Mouse (Mus musculus) kidney, postnatal 36 days (tissue): Measurements from ENCODE around the gene Ttc14.

Experiments used
- DNase-seq, 2 experiments: peaks; one replicate each; pipeline ENCODE4 v3.0.0; 2021 to 2022; ENCODE audit warnings: mixed read lengths in 2 of 2

Gene Ttc14

DNA sequence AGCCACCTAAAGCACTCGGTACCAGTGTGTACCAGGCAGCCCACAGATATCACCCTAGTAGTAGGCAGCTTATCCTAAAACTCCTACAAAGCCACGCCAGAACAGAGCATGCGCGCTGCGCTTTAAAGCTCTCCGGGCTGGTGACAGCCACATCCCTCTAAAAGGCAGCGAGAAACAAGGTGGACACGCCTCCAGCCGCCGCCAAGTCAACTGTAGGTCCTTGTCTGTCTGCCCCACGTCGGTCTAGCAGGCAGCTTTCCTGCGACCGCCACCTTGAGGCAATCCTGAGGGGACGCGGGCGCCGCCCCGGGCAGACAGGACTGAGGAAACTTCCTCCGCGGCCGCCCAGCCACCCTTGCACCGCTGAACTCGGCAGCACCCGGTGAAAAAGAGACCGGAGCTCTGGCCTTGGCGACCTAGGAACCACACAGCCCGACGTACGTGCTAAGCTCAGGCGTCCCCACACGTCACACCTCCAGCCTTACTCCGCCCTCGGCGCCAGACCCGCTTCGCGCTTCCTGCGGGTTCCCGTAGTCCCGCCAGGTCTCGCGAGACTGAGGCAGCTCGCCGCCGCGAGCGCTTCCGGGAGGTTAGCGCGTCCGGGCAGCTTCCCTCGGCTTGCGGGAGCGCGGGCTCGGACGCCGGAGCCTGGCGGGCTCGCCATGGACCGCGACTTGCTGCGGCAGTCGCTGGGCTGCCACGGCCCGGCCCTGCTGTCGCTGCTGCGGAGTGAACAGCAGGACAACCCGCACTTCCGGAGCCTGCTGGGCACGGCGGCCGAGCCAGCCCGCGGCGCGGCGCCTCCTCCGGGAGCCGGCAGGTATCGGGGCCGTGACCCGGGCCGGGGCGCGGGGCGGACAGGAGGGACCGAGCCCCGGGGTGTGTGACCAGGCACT is at the start of gene Ttc14:
Gene Ttc14, plus strand, starts transcription at position 216 of the 896 bp plus-strand sequence.
- DNase-seq = peak; percentile 97 to 99

DNA sequence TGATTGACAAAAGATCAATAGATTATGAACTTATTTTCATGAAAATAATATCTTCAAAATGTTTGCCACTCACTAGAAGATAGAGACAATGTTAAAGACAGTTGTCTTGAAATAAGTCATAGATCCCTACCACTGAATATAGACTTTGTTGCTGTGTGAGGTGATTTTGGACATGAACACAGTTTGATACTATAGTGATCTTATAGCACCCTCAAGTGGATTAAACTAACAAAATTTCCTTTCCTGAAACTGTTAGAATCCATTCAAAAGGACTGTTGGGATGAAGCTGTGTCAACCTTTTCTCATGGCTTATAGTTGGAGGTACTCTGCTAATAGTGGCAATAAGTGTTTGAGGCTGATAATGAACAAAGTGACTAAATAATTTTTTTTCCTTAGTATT is 8.7 kb upstream of the Ttc14 start:
- DNase-seq = no peak

DNA sequence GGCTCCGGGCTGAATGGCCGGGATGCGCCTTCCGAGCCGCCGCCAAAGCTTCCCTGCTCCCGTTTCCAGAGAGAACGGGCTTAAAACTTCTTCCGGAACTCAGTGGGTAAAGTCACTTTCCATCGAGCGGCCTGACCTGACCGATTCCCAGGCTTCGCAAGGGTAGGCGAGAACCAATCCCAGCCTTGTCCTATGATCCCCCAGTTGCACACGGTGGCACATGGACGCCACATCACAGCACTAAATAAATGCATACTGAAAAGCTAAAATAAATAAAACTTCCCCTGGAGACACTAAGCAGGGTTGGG is 835 bp downstream of the Ttc14 start:
- DNase-seq = no peak

DNA sequence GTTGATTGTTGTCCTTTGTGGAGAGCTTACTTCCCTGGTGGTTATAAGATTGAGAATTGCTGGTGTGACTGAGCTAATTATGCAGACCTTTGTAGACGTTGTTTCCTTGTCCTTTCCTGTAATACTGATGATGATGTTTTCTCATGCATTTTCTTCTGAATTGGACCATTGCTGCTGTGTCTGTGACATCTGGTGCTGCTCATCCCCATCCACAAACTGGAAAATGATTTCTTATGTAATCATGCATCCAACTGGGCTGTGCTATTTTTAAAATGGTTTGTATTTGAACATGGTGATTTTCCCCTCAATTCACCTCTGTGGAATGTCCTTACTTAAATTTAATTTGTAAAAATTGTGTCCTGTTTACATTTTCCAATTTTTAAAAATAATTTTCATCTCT is 7.5 kb downstream of the Ttc14 start:
- DNase-seq = no peak

GRCm38 (mm10) chr3:33824135-33824946 is 24.7 kb downstream of the Ttc14 start:
- peak; percentile 58 to 60 for DNase-seq

DNA sequence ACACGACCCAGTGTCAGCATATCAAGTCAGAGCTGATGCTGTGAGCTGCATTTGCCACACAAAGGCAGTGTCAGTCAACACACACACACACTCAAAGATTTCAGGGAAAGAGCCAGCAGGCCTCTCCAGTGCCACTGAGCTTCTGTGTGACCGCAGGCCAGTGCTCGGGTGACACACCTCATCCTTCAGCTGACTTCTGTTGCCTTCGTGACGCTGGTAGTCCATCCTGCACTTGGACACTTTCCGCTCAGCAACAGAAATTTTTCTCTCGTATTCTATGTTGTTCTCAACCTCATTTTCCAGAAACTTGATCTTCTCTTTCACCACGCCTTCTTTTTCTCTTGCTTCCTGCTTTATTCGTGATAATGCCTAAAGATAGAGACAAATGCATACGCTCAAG is 32.7 kb downstream of the Ttc14 start:
- DNase-seq = no peak

DNA sequence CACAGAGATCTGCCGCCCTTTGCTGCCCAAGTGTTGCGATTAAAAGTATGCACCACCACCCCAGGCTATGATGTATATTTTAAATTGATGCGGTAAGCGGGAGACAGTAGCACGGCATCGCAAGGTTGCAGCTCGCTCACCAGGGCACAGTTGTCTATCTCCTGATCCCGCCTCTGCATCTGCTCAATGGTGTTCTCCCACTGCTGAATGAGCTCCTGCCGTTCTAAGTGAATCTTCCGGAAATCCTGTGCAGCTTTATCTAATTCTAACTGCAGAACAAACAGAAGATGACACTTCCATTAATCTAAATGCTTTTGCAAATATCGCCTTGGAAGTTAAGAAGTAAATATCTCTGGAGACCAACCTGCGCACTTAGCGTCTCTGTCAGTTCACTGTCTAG is 36.9 kb downstream of the Ttc14 start:
- DNase-seq = no peak

GRCm38 (mm10) chr3:33838877-33839276 is 39.2 kb downstream of the Ttc14 start:
- DNase-seq = peak in 1 of 2 experiments; percentile 2

DNA sequence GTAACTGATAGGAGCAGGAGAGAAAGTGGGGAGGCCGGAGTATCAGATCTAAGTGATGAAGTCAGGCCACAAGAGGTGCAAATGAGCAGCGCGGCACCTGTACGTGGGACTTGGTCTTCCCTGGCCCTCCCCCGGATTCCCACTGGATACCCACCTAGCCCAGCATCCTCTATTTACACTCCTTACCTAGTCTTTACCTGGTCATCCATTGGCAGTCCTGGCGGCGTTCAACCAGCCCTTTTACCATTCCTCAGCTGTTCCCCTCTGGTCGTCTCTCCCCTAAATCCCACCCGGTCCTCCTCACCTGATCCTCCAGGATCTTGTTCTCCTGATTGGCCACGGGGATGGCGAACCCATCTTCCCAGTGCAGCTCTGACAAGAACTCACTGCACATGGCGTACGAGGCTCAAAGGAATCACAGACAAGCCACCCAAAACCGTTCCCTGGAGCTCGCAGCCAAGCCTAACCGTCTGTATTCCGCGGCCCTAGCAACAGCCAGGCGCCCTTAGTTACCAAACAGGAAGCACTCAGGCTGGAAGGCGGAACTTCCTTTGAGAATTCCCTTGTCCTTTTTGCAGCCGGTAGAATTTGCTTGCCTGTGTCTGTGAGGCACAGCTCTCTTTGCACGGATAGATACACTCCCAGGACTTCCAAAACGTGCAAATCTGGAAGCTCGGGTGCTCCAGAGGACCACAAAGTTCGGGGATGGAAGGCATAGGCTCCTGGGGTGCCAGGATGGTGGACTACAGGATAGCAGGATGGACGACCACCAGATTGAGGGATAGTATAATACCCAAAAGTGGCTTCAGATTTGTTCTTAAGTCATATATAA is 44.4 kb downstream of the Ttc14 start, which contains the start of gene Ccdc39:
Gene Ccdc39, minus strand, starts transcription at position 510 of the 832 bp plus-strand sequence.
- peak; percentile 78 to 86 for DNase-seq

- DNase-seq = no peak
Measured at GRCm38 (mm10) chr3:33846639-33847038, 47.0 kb downstream of the Ttc14 start.

DNA sequence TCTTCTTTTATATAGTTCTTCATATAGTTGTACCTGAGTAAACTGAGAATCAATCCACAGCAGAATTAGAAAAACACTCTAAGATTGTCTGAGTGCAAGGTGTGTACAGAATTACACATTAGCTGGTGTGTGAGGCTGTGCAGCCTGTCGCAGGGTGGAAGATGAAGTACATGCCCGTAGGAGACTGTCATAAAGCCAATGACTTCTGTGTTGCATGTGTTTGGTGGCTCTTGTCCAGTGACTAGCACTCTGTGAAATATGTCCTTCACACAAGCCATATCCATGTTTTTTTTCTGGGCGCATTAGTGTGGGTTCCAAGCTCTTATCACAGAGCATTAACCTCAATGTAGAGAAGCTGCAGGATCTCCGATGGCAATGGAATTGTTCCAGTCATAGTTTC is 51.2 kb downstream of the Ttc14 start:
- no peak for DNase-seq

DNA sequence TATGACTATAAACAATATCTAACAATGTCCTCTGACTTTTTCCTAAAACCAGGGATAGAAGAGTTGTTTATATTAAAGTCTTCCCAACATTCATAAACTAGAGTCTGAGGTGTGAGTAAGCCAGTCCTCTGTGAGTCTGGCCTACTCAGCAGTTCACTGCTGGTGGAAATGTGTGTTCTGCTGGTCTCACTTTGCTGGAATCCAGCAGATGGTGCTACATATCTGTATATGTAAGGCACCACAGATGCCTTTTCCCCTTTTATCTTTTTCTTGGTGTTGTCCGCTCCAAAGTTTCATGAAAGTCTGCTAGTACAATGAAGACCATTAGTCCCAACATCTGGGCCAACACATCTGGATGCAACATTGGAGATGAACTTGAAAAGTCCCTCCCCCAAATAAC is 53.4 kb downstream of the Ttc14 start:
- DNase-seq = no peak

- no peak for DNase-seq
Measured at GRCm38 (mm10) chr3:33858939-33859338, 59.3 kb downstream of the Ttc14 start.

GRCm38 (mm10) chr3:33864000-33864540 is 64.4 kb downstream of the Ttc14 start:
- no peak for DNase-seq
